Mouse (Mus musculus) cerebellum, adult 2 months (tissue): ENCODE data around the gene Zmynd10. TPM values are rescaled to one million over a fixed set of nuclear protein-coding genes. Genes with fewer than 3 reads are reported as not detected.

Source experiments
- DNase-seq, 2 experiments: peaks; one replicate each; pipeline ENCODE4 v3.0.0; 2021
- H3K27ac ChIP-seq: fragments of 200-500 bp; 2 replicates; pipeline ENCODE4 v1.5.1; 2012; ENCODE audit warnings: low read length, control low read depth, inconsistent platforms; ENCODE audit not compliant: insufficient read depth
- H3K27me3 ChIP-seq: fragments of 200-500 bp; 2 replicates; pipeline ENCODE4 v1.6.1; 2012; ENCODE audit warnings: inconsistent platforms, mild to moderate bottlenecking, low read length, moderate library complexity; ENCODE audit not compliant: control insufficient read depth, insufficient read depth
- H3K4me1 ChIP-seq: fragments of 200-500 bp; 2 replicates; pipeline ENCODE4 v1.6.1; 2011; ENCODE audit warnings: low read length; ENCODE audit not compliant: control insufficient read depth, insufficient read depth
- H3K4me3 ChIP-seq: fragments of 200-500 bp; replicated peaks from 2 replicates; pipeline ENCODE3; 2011; ENCODE audit warnings: mild to moderate bottlenecking, low read depth, low read length, control low read depth; ENCODE audit not compliant: insufficient read depth
- CTCF ChIP-seq: fragments of 200-500 bp; IDR thresholded peaks from 2 replicates; pipeline ENCODE4 v1.5.1; 2011; ENCODE audit warnings: low read depth, mild to moderate bottlenecking, control low read depth, low read length, moderate library complexity, borderline replicate concordance; ENCODE audit not compliant: insufficient read depth
- POLR2A ChIP-seq: fragments of 200-500 bp; IDR thresholded peaks from 2 replicates; pipeline ENCODE4 v1.6.1; 2011; ENCODE audit warnings: low read length, control low read depth, borderline replicate concordance; ENCODE audit not compliant: insufficient read depth
- WGBS: fragments of 180-500 bp; shearing (Covaris S2); methylation state at CpG from one replicate; pipeline ENCODE4 v1.1.7; 2018; 5-methylcytosine and 5-hydroxymethylcytosine counted together
- polyA plus RNA-seq: library from polyadenylated mRNA; depleted of rRNA; stranded (reverse); fragments of >200 nt; gene quantifications from 2 replicates; pipeline ENCODE4 v1.2.3, GENCODE M21; 2012

The Zmynd10 gene
- polyA plus RNA-seq, 1 experiment, result 1.6 TPM

DNA sequence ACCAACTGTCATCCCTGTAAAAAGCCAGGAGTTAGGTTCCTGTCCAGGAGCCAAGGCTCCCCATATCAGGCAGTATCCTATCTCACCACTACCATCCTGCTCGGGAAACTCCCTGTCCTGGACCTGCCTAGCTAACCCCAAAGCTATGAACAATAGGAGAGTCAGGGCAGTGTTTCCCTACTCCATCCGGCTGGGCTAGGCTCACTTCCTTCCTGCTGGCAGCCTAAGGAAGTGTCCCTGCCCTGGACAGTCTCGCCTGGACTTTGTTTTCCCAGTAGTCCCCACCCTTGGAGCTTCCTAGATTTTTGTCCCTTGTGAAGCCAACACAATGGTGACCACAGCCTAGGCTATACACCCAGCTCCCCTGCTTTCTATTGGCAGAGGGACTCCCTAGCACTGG is 19.8 kb downstream of the Zmynd10 start:
- Histone ChIP-seq H3K27me3 (no peaks in the 10 kb centered on the region), H3K4me3 (no peak overlapping the region), H3K27ac (no peak overlapping the region), H3K4me1 (peaks cover 16% of the 10 kb centered on the region)
- no peak for TF ChIP-seq CTCF
- TF ChIP-seq POLR2A, result no peak
- DNase-seq, result no peak
- WGBS, result 79% methylated on average over 3 of the region's 3 CpGs

GRCm38 (mm10) chr9:107567702-107568319 is 20.7 kb downstream of the Zmynd10 start, which contains the start of gene Hyal2:
Hyal2 (plus strand) TSS chr9:107567945.
- TF ChIP-seq CTCF (no peak), POLR2A (no peak)
- 50% methylated on average over 18 of the region's 18 CpGs for WGBS
- peak within 1 kb of the TSS; percentile 63 for H3K4me3 ChIP-seq
- no peak for DNase-seq
- H3K27me3 ChIP-seq, result no peaks in the 10 kb centered on the region
- peaks cover 16% of the 10 kb centered on the region for H3K4me1 ChIP-seq
- H3K27ac ChIP-seq, result peak within 1 kb of the TSS; percentile 24; the same call in 1 of the 2 replicates

- peak; percentile 34; the same call in 1 of the 2 replicates for TF ChIP-seq POLR2A
- TF ChIP-seq CTCF, result no peak
- H3K27me3 ChIP-seq, result no peaks in the 10 kb centered on the region
- peaks cover 16% of the 10 kb centered on the region for H3K4me1 ChIP-seq
- peak overlapping the region; percentile 63 for H3K4me3 ChIP-seq
- peak; percentile 79 to 81 for DNase-seq
- WGBS, result 4% methylated on average over 41 of the region's 41 CpGs
- H3K27ac ChIP-seq, result peak overlapping the region; percentile 24; the same call in 1 of the 2 replicates
Measured at GRCm38 (mm10) chr9:107568331-107569261, 21.5 kb downstream of the Zmynd10 start.

DNA sequence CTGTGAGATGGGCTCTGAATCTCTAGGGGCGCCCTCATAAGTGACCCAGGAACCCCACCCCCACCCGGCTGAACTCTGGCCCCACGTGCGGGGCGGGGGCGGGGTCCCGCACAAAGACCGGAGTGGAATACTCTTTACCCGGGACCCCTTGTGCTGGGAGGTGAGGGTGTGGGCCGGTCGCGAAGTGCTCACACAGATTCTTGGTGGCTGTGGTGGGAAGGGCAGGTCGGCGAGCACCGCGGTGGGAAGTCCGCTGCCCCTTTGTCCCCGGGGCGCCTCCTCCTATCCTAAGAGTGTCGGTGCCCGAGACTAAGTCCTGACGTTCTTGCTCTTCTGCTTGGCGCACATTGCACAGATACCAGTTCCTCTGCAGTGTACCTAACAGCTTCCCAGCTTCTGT is 22.2 kb downstream of the Zmynd10 start:
- TF ChIP-seq POLR2A (no peak), CTCF (no peak)
- H3K27me3 ChIP-seq, result no peaks in the 10 kb centered on the region
- DNase-seq, result no peak
- peak overlapping the region; percentile 63 for H3K4me3 ChIP-seq
- 0 out of 2 replicates have a peak overlapping the region, but pooled peaks have one; percentile 12 for H3K27ac ChIP-seq
- H3K4me1 ChIP-seq, result peaks cover 12% of the 10 kb centered on the region
- WGBS, result 2% methylated on average over 23 of the region's 23 CpGs

GRCm38 (mm10) chr9:107570016-107570415 is 22.9 kb downstream of the Zmynd10 start:
- peak overlapping the region; percentile 47 for H3K4me3 ChIP-seq
- peaks cover 11% of the 10 kb centered on the region for H3K4me1 ChIP-seq
- H3K27ac ChIP-seq, result no peak overlapping the region
- 66% methylated on average over 13 of the region's 13 CpGs for WGBS
- no peak for DNase-seq
- TF ChIP-seq POLR2A (no peak), CTCF (no peak)
- no peaks in the 10 kb centered on the region for H3K27me3 ChIP-seq

- Histone ChIP-seq H3K4me3 (no peak overlapping the region), H3K27me3 (no peaks in the 10 kb centered on the region), H3K4me1 (peaks cover 16% of the 10 kb centered on the region), H3K27ac (no peak overlapping the region)
- no peak for TF ChIP-seq CTCF
- no peak for TF ChIP-seq POLR2A
- DNase-seq, result no peak
- 87% methylated on average over 21 of the region's 21 CpGs for WGBS
Measured at GRCm38 (mm10) chr9:107570845-107571244, 23.7 kb downstream of the Zmynd10 start.

DNA sequence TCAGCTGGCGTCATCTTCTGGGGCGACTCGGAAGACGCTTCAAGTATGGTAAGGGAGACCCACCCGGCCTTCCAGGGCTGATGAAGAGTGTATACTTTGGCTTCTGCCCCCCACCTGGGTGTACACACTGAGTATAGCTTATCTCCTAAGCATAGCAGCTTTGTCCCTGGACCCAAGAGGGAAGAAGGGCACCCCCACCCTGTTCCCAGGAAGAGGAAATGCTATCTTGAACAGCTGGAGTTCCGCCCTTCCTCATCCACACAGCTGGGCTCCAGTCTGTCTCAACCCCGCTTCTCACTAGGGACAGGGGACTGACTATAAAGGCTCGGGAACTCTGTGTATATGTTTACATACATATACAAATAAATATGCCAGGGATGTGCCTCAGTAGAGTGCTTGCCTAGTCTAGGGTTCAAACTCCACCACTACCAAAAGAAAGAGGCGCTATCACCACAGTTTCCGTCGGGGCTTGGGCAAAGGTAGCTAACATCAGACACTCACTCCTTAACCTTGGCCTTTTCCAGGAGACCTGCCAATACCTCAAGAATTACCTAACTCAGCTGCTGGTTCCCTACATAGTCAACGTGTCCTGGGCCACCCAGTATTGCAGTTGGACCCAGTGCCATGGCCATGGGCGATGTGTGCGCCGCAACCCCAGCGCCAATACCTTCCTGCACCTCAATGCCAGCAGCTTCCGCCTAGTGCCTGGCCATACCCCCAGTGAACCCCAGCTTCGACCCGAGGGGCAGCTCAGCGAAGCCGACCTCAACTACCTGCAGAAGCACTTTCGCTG is 24.6 kb downstream of the Zmynd10 start:
- Histone ChIP-seq H3K4me1 (peaks cover 20% of the 10 kb centered on the region), H3K27ac (no peak overlapping the region), H3K4me3 (no peak overlapping the region), H3K27me3 (no peaks in the 10 kb centered on the region)
- TF ChIP-seq CTCF, result no peak
- TF ChIP-seq POLR2A, result no peak
- no peak for DNase-seq
- 89% methylated on average over 22 of the region's 22 CpGs for WGBS
